Mouse (Mus musculus) ES-Bruce4 (cell line): ENCODE measurements around the gene Naa35. TPM values are rescaled to one million over a fixed set of nuclear protein-coding genes. Genes with fewer than 3 reads are reported as not detected.

Experiments used
- H3K27ac ChIP-seq: 2 replicates; pipeline ENCODE4 v1.5.1; 2012; ENCODE audit warnings: low read length, inconsistent platforms; ENCODE audit not compliant: insufficient read depth
- H3K27me3 ChIP-seq: 2 replicates; pipeline ENCODE4 v1.6.1; 2012; ENCODE audit warnings: mild to moderate bottlenecking, low read length, inconsistent platforms; ENCODE audit not compliant: control insufficient read depth, poor library complexity, insufficient read depth, severe bottlenecking
- H3K36me3 ChIP-seq: 2 replicates; pipeline ENCODE4 v1.6.1; 2012; ENCODE audit warnings: inconsistent platforms, mild to moderate bottlenecking, low read length, moderate library complexity; ENCODE audit not compliant: control insufficient read depth, poor library complexity, insufficient read depth, severe bottlenecking
- H3K4me1 ChIP-seq: one replicate; pipeline ENCODE4 v1.8.1; 2011; ENCODE audit warnings: low read length; ENCODE audit not compliant: control insufficient read depth, insufficient read depth
- H3K4me3 ChIP-seq: 2 replicates; pipeline ENCODE4 v1.5.1; 2011; ENCODE audit warnings: low read depth, mild to moderate bottlenecking, low read length
- H3K9ac ChIP-seq: 2 replicates; pipeline ENCODE4 v1.6.1; 2012; ENCODE audit warnings: low read depth, mild to moderate bottlenecking, inconsistent platforms; ENCODE audit not compliant: poor library complexity, severe bottlenecking
- H3K9me3 ChIP-seq: replicated peaks from 2 replicates; pipeline ENCODE4 v1.6.1; 2012; ENCODE audit warnings: mild to moderate bottlenecking, low read length, inconsistent platforms; ENCODE audit not compliant: control insufficient read depth, poor library complexity, insufficient read depth, severe bottlenecking
- CTCF ChIP-seq: IDR thresholded peaks from one replicate; pipeline ENCODE4 v1.8.1; 2011; ENCODE audit warnings: low read depth, low read length
- EP300 ChIP-seq: IDR thresholded peaks from 2 replicates; pipeline ENCODE4 v1.6.1; 2011; ENCODE audit warnings: low read depth, low read length; ENCODE audit not compliant: insufficient read depth
- POLR2A ChIP-seq: IDR thresholded peaks from one replicate; pipeline ENCODE4 v1.8.1; 2011; ENCODE audit warnings: low read length; ENCODE audit not compliant: insufficient read depth
- polyA plus RNA-seq: library from polyadenylated mRNA; stranded (reverse); fragments of >200 nt; gene quantifications from 2 replicates; pipeline ENCODE4 v1.2.4, GENCODE M21; 2011; ENCODE audit warnings: low read depth; ENCODE audit not compliant: missing spikeins, insufficient read depth, insufficient read length

Naa35 gene
- polyA plus RNA-seq, 1 experiment, result 143 TPM

DNA sequence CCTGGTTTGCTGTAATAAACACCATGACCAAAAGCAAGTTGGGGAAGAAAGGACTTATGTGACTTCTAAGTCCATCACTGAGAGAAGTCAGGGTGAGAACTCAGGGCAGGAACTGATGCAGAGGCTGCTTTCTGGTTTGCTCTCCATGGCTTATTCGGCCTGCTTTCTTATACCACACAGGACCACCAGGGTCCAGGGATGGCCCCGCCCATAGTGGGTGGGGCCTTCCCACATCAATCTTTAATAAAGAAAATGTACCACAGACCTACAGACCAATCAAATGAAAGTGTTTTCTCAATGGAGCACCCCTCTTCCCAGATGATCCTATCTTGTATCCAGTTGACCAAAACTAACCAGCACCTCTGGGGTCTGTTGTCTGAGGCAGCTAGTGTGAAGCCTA is 86.5 kb downstream of the Naa35 start:
- Histone ChIP-seq H3K9me3 (no peaks in the 10 kb centered on the region), H3K9ac (no peak overlapping the region), H3K27me3 (no peaks in the 10 kb centered on the region), H3K4me1 (peaks cover 7% of the 10 kb centered on the region), H3K27ac (no peak overlapping the region), H3K36me3 (peaks cover 7% of the 10 kb centered on the region), H3K4me3 (no peak overlapping the region)
- no peak for TF ChIP-seq POLR2A
- TF ChIP-seq EP300, result no peak
- TF ChIP-seq CTCF, result no peak

DNA sequence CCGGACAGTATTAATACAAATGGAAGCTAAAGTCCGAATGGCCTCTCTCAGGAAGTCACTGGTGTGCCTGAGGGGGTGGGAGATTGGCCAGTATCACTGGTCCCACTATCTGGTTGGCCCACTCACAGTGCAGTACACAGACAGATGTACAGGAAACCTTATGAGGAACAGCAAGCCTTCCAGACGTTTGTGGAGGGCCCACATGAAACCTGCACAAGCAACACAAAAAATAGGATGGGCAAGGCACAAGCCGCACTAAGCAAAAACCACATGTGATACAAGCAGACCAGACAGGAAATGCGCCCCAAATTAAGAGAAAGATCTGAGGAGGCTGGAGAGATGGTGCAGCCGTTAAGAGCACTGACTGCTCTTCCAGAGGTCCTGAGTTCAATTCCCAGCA is 87.2 kb downstream of the Naa35 start:
- Histone ChIP-seq H3K9me3 (no peaks in the 10 kb centered on the region), H3K27ac (no peak overlapping the region), H3K4me1 (peaks cover 7% of the 10 kb centered on the region), H3K36me3 (peaks cover 7% of the 10 kb centered on the region), H3K9ac (no peak overlapping the region), H3K27me3 (no peaks in the 10 kb centered on the region), H3K4me3 (no peak overlapping the region)
- no peak for TF ChIP-seq POLR2A

DNA sequence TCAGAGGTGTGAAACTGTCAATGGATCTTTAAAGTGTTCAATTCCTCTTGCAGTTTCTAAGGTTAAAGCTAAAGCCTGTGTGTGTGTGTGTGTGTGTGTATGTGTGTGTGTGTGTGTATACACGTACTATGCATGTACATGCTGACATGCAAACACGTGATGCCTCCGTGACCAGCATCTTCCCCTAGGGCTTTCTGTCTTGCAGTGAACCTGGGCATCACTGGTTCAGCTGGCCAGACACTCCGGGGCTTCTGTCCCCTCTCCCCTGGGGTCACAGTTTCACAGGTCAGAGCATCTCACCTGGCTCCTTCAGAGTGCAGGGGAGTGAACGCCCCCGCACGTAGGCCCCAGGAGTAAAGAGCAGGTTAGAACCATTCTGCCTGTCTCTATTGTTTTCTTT is 88.5 kb downstream of the Naa35 start:
- no peak overlapping the region for H3K9ac ChIP-seq
- no peak for TF ChIP-seq CTCF
- H3K27ac ChIP-seq, result no peak overlapping the region
- peaks cover 7% of the 10 kb centered on the region for H3K4me1 ChIP-seq
- H3K4me3 ChIP-seq, result no peak overlapping the region
- peaks cover 7% of the 10 kb centered on the region for H3K36me3 ChIP-seq
- H3K27me3 ChIP-seq, result no peaks in the 10 kb centered on the region
- no peaks in the 10 kb centered on the region for H3K9me3 ChIP-seq

DNA sequence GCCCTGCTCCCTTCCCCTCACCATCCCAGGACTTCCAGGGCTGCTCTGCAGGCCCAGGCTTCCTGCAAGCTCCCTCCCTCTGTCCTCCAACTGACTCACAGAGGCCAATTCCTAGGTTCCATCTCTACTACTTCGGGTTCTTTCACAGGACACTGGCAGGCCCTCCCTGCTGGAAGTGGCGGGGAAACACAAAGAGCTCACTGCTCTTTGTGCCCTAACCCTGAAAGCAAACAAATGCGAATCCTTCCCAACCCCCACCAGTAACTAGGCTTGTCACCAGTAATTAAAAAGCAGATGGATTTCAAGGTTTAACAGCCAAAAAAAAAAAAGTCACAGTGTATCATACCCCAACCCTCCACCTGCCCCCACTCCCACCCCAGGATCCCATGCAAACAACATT is 89.2 kb downstream of the Naa35 start:
- Histone ChIP-seq H3K4me3 (no peak overlapping the region), H3K9ac (no peak overlapping the region; the same call in 1 of the 2 replicates), H3K27me3 (no peaks in the 10 kb centered on the region), H3K9me3 (no peaks in the 10 kb centered on the region), H3K4me1 (peaks cover 8% of the 10 kb centered on the region), H3K27ac (no peak overlapping the region), H3K36me3 (peaks cover 7% of the 10 kb centered on the region)
- TF ChIP-seq POLR2A (no peak), EP300 (no peak)

DNA sequence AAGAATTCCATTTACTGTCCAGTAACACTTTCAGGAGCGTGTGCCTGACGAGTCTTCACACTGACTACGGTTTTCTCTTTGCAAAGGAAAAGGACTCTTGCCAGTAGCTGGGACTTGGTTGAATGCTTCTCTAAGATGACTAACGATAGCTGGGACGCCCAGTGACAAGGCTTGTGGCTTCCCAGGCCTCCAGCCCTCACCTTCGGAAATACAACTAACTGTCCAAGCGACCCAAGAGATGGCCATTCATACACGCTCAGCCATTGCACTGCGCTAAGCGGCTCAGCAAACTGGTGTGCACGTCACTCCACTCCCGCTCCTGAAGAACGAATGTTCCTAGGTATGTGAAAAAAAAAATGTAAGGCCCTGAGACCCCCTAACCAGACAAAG is 89.7 kb downstream of the Naa35 start:
- peak overlapping the region; percentile 76 for H3K4me3 ChIP-seq
- no peaks in the 10 kb centered on the region for H3K9me3 ChIP-seq
- H3K4me1 ChIP-seq, result peaks cover 7% of the 10 kb centered on the region
- H3K27ac ChIP-seq, result no peak overlapping the region
- peak overlapping the region; percentile 90 for H3K9ac ChIP-seq
- TF ChIP-seq POLR2A, result no peak
- no peak for TF ChIP-seq CTCF
- no peak for TF ChIP-seq EP300
- H3K27me3 ChIP-seq, result no peaks in the 10 kb centered on the region
- H3K36me3 ChIP-seq, result peaks cover 7% of the 10 kb centered on the region

DNA sequence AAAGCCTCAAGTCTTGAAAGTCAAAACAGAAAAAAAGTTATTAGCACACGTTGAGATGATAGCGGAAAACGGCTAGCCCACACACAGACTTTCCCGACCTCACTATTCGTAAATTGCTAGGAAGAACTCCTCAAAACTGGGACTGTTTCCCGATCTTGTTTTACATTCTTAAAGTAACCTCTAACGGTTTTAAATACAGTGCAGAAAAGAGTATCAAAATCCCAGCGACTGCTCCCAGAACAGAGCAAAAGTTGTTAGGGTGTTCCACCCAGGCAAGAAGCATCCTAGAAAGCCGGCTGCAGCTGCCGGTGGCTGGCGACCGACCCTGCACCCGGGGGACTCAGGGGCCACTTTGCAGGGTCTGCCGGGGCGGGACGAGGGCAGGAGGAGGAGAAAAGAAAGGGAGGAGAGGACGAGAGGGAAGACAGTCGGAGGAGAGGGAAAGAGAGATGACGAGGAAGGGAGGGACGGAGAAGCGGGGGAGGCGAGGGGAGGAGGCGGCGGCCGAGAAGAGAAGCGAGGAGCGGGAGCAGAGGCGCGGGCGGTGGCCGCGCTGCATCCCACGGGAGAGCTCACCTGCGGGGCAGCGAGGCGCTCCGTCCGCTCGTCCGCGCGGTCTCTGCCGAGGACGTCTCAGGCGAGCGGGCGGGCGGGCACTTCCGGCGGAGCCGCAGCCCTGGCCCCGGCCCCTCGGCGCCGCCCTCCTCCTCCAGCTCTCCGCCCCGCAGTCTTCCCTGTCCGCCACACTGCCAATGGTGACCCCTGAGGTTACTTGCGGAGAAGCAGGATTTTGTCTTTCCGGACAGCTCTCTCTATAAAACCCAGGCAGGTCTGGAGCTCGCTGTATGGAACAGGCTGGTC is 90.3 kb downstream of the Naa35 start, which contains the start of gene Golm1:
Gene Golm1 (minus strand): TSS at position 661 of the 861 bp plus-strand sequence.
- Histone ChIP-seq H3K4me3 (peak within 1 kb of the TSS; percentile 76), H3K27me3 (no peaks in the 10 kb centered on the region), H3K36me3 (peaks cover 7% of the 10 kb centered on the region), H3K27ac (no peak within 1 kb of the TSS; the same call in 1 of the 2 replicates), H3K4me1 (peaks cover 6% of the 10 kb centered on the region), H3K9me3 (no peaks in the 10 kb centered on the region), H3K9ac (peak within 1 kb of the TSS; percentile 90)
- no peak for TF ChIP-seq CTCF
- peak; percentile 22 for TF ChIP-seq POLR2A
- TF ChIP-seq EP300, result no peak
